Comparison of ENCODE assay signal across 18 mouse cellular contexts in the genomic region with DNA sequence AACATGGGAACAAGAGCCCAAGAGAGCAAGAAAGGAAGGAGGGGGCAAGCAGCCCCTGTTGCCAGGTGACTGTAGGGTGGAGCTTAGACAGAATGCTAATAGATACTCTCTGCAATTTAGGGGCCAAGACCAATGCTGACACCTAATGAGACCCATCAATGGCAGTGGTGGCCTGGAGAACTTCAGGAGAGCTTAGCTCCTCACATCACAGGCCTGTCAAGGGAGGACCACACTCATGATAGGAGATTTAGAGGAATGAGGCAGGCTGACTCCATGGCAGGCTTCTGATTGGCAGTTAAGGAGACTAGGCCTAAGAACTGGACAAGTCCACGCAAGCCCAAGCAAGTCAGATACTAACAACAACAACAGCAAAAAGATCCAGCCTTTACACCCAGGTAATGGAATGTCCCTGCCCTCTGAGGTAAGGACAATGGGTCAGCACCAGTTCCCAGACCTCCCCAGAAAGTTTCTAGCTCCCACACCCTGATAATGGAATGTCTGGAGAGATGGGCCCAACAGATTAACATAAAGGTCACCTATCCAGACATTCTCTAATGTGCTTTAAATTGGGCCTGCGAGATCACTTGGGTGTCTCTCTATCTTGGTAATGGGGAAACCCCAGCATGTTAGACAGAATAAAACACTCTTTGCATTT. TPM values are rescaled to one million over a fixed set of nuclear protein-coding genes. Genes with fewer than 3 reads are reported as not detected.
"Had no signal": no experiment of that assay in that cellular context is flagged by ENCODE, and none has a peak within 500 bp of the region (broad histone marks: within the 10 kb centered on the region; RNA-seq: fewer than 3 reads in every experiment).

No protein-coding gene starts in this region.

- H3K36me3 ChIP-seq: lung, embryonic 15.5 days; midbrain, embryonic 13.5 days; midbrain, embryonic 15.5 days; neural tube, embryonic 12.5 days; stomach, embryonic 15.5 days had no signal

- H3K4me3 ChIP-seq: lung, embryonic 15.5 days; megakaryocyte, embryonic 14.5 days; midbrain, embryonic 13.5 days; midbrain, embryonic 15.5 days; neural tube, embryonic 12.5 days; stomach, embryonic 15.5 days had no signal

- H3K27me3 ChIP-seq: lung, embryonic 15.5 days; midbrain, embryonic 13.5 days; midbrain, embryonic 15.5 days; neural tube, embryonic 12.5 days; stomach, embryonic 15.5 days had no signal

- H3K27ac ChIP-seq: lung, embryonic 15.5 days; macrophage; midbrain, embryonic 13.5 days; midbrain, embryonic 15.5 days; neural tube, embryonic 12.5 days; stomach, embryonic 15.5 days; stomach, postnatal 0 days had no signal

- DNase-seq: lung, adult 18-20 months; lung, postnatal 14 days; lung, postnatal 36 days; right cerebral cortex, postnatal 14 days; thymus, adult 2 months; thymus, postnatal 25 days; thymus, postnatal 4 days had no signal

- H3K9me3 ChIP-seq: lung, embryonic 15.5 days; megakaryocyte, embryonic 14.5 days; midbrain, embryonic 13.5 days; midbrain, embryonic 15.5 days; neural tube, embryonic 12.5 days; stomach, embryonic 15.5 days had no signal

- H3K4me1 ChIP-seq: lung, embryonic 15.5 days; megakaryocyte, embryonic 14.5 days; midbrain, embryonic 13.5 days; midbrain, embryonic 15.5 days; neural tube, embryonic 12.5 days; stomach, embryonic 15.5 days had no signal

RNA-seq across cellular contexts. Expression of a gene that starts 10.3 kb away (rescaled TPM):
- total RNA-seq: megakaryocyte progenitor cell, adult 5-6 weeks; monocyte, adult 5-6 weeks; neutrophil, adult 5-6 weeks had no signal
